8 mouse cellular contexts compared by ENCODE assay signal in the genomic region with DNA sequence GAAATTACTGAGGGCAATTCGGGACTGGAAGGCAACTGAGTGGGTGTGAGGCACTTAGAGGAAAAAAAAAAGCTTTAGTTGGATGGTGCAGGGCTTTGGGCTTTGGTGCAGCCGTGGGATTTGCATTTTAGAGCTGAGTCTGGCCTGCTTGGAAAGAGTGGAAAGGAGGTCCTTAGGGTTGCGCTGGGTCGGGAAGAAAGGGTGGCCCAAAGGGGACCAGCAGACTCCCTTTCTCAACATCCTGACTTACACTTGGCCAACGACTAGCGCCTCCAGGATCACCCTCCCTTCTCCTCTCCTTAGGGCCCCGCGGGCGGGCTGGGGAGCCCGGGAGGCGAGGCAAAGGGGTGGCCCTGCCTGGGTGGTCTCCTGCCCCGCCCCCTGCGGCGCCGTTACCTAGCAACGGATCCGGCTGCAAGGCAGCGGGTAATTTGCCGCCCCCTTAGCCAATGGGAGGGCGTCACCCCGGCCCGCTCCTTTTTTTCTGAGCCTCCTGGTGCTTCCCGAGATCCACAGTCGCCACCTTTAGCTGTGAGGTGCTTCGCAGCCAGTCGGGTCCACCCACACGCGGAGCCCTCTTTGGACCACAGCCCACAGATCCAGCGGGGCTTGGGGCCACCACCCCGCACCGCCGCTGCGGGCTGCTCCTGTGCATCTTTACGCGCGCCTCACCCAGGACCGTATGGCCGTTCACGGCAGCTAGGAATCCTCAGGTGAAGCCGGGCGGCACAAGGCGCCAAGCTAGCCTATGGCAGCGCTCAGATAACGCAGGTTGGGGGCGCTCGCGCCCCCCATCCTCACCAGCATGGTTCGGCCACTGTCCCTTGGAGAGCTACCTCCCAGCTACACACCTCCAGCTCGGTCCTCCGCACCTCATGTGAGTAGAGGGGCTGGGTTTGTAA. TPM values are rescaled to one million over a fixed set of nuclear protein-coding genes. Genes with fewer than 3 reads are reported as not detected.
A peak's percentile ranks its signal among the peaks of the same experiment; 100 is the strongest.
DNase-seq lines count a peak whose midpoint lies in the region; ATAC-seq and TF ChIP-seq lines count a peak whose summit lies in the region.

A gene (plus strand): TSS at position 525 of the 902 bp plus-strand sequence.

- in situ Hi-C loops in Patski (cut with MboI; ENCODE audit: low pct_unique_long_range_greater_than_20kb) = no loop called here

- WGBS in hindbrain, embryonic 10.5 days = under 1% methylated on average over 50 of the region's 50 CpGs

- POLR2A ChIA-PET in Patski (lab: Charles Lee) = no interaction called here

- TF ChIP-seq CTCF in Patski (IDR thresholded peaks at IDR 0.05) = no peak

- CTCF ChIA-PET in Patski (lab: Charles Lee) = no interaction called here

- no peaks in the 10 kb centered on the region for H3K27me3 ChIP-seq in Patski
- peaks cover 40% of the 10 kb centered on the region for H3K27me3 ChIP-seq in hindbrain, embryonic 10.5 days (ENCODE audit: insufficient read depth, poor library complexity, severe bottlenecking)

- H3K27ac ChIP-seq in hindbrain, embryonic 10.5 days = peak within 1 kb of the TSS; percentile 89

- H3K4me1 ChIP-seq in hindbrain, embryonic 10.5 days (replicated peaks) = peaks cover 42% of the 10 kb centered on the region

- ATAC-seq in Patski = peak; percentile 31
- no peak for ATAC-seq in CD4-positive, CD25-positive, alpha-beta regulatory T cell, adult 4 months

- H3K36me3 ChIP-seq in hindbrain, embryonic 10.5 days = peaks cover 4% of the 10 kb centered on the region; the same call in 1 of the 2 replicates

- H3K9me3 ChIP-seq in hindbrain, embryonic 10.5 days = no peaks in the 10 kb centered on the region

- DNase-seq in Patski (ENCODE audit: low read depth, low spot score) = no peak
- peak; percentile 19 for DNase-seq in cerebellum, adult 9-11 months
- DNase-seq in frontal cortex, postnatal 14 days (ENCODE audit: low spot score in 2 of 2) = peak; percentile 45 to 48
- DNase-seq in hindbrain, embryonic 10.5 days (ENCODE audit: low spot score) = peak; percentile 90
- peak; percentile 27 to 39 for DNase-seq in layer of hippocampus, postnatal 25 days (ENCODE audit: extremely low spot score in 1 of 2, low spot score in 1 of 2)
- DNase-seq in lung, postnatal 10 days = peak; percentile 93
- DNase-seq in retina, embryonic 14.5 days (ENCODE audit: low spot score) = peak; percentile 88

- H3K4me3 ChIP-seq in hindbrain, embryonic 10.5 days = peak within 1 kb of the TSS; percentile 72

RNA-seq across cellular contexts. Expression of the gene that starts here (rescaled TPM):
- polyA plus RNA-seq in Patski (2021) = 0.23 TPM
- polyA plus RNA-seq in hindbrain, embryonic 10.5 days (2016; fragmentation: Nextera tagmentation; extraction: Ambion mirVana) = 5.8 and 6.9 TPM in 2 replicates
- 1 to 10 TPM; 1.4 to 3.0 TPM for total RNA-seq in layer of hippocampus, postnatal 25 days (2021)
- under 1 TPM in 1 of 2 experiments, not detected in 1; 0.76 TPM for polyA plus RNA-seq in CD4-positive, CD25-positive, alpha-beta regulatory T cell, adult 4 months (2017; shearing (Covaris generic))

Comparison
In these comparisons a context has a peak if more than half of its experiments do, and no peak if none do; other contexts are left out.
1. Peak in ATAC-seq in Patski; RNA of the gene not detected or under 1 TPM.